Mouse (Mus musculus) heart, adult 2 months (tissue): Measurements from ENCODE around the gene Gje1.

Source experiments
- CTCF ChIP-seq: fragments of 200-600 bp; IDR thresholded peaks from 2 replicates; pipeline ENCODE4 v1.8.1; 2022; ENCODE audit warnings: antibody characterized with exemption, mild to moderate bottlenecking, moderate library complexity
- POLR2A ChIP-seq: fragments of 200-500 bp; IDR thresholded peaks from 2 replicates; pipeline ENCODE4 v1.6.1; 2011; ENCODE audit warnings: mild to moderate bottlenecking, low read depth, low read length, control low read depth; ENCODE audit not compliant: insufficient read depth

- TF ChIP-seq POLR2A (no peak), CTCF (no peak)
These were observed 51.9 kb downstream of the Gje1 start for GRCm38 (mm10) chr10:14666147-14666546.
